Mouse (Mus musculus): ENCODE measurements at regions not wholly inside any gene's neighbourhood (a gene's known extent, or its start where the extent isn't known, plus 50 kb on each side); places are given as distances from the start of the nearest gene placed in this dataset.

- Histone ChIP-seq H3K4me1 (ENCODE audit: control insufficient read depth, insufficient read depth, low read length) (peaks cover 4% of the 10 kb centered on the region), H3K4me3 (ENCODE audit: insufficient read depth, low read length) (no peak overlapping the region), H3K27ac (ENCODE audit: insufficient read depth, low read length) (no peak overlapping the region)
- TF ChIP-seq POLR2A (IDR thresholded peaks at IDR 0.05; ENCODE audit: low read depth, low read length), result no peak
- no peak for TF ChIP-seq CTCF (IDR thresholded peaks at IDR 0.05; ENCODE audit: borderline replicate concordance, insufficient read depth, low read length)
These were observed 139.5 kb upstream of the Tent5a start for GRCm38 (mm10) chr9:85466671-85467070.

GRCm38 (mm10) chr9:85459062-85459805 lies 132.1 kb upstream of the Tent5a start:
- Histone ChIP-seq H3K27ac (ENCODE audit: insufficient read depth, low read length) (no peak overlapping the region), H3K4me1 (ENCODE audit: control insufficient read depth, insufficient read depth, low read length) (no peaks in the 10 kb centered on the region; the same call in 1 of the 2 replicates), H3K4me3 (ENCODE audit: insufficient read depth, low read length) (no peak overlapping the region)
- TF ChIP-seq CTCF (IDR thresholded peaks at IDR 0.05; ENCODE audit: borderline replicate concordance, insufficient read depth, low read length) (no peak), POLR2A (IDR thresholded peaks at IDR 0.05; ENCODE audit: low read depth, low read length) (no peak)

DNA sequence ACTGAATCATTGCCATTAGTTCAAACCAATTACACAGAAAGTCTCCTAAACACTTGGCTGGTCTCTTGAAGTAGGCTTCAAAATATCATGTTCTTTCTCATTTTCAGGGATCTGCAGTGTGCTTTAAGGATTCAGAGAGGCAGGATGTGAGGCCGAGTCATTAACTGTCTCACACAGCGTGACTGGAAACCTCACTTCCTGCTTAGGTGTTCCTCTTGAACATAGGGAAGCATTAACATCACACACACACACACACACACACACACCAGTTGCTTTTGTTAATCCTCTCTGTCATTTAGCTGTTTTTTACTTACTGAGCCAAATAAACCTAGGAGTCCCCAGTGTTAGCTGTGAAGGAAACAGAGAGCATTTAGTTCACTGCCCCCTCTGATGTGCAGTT lies 131.2 kb upstream of the Tent5a start:
- Histone ChIP-seq H3K27ac (ENCODE audit: insufficient read depth, low read length) (no peak overlapping the region), H3K4me3 (ENCODE audit: insufficient read depth, low read length) (no peak overlapping the region), H3K4me1 (ENCODE audit: control insufficient read depth, insufficient read depth, low read length) (no peaks in the 10 kb centered on the region; the same call in 1 of the 2 replicates)
- no peak for TF ChIP-seq CTCF (IDR thresholded peaks at IDR 0.05; ENCODE audit: borderline replicate concordance, insufficient read depth, low read length)
- no peak for TF ChIP-seq POLR2A (IDR thresholded peaks at IDR 0.05; ENCODE audit: low read depth, low read length)

DNA sequence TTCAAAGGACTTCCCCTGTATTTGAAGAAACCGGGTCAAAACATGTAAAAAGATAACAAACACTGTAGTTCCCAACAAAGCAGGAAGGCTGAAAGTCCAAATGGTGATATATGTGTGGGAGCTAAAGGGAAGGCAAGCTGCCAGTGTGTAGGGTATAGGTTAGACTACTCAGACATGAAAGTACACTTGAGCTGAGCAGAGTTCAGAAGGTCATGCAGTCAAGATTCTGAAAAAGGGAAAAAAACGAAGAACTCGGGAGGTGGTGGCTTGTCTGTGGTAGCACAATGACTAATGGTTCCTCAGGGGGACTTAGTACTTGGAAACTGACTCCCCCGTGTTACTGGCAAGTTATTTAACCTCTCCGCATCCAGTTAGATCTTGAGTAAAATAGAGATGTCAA lies 130.3 kb upstream of the Tent5a start:
- TF ChIP-seq POLR2A (IDR thresholded peaks at IDR 0.05; ENCODE audit: low read depth, low read length), result no peak
- no peak for TF ChIP-seq CTCF (IDR thresholded peaks at IDR 0.05; ENCODE audit: borderline replicate concordance, insufficient read depth, low read length)
- Histone ChIP-seq H3K4me1 (ENCODE audit: control insufficient read depth, insufficient read depth, low read length) (no peaks in the 10 kb centered on the region; the same call in 1 of the 2 replicates), H3K27ac (ENCODE audit: insufficient read depth, low read length) (no peak overlapping the region), H3K4me3 (ENCODE audit: insufficient read depth, low read length) (no peak overlapping the region)

DNA sequence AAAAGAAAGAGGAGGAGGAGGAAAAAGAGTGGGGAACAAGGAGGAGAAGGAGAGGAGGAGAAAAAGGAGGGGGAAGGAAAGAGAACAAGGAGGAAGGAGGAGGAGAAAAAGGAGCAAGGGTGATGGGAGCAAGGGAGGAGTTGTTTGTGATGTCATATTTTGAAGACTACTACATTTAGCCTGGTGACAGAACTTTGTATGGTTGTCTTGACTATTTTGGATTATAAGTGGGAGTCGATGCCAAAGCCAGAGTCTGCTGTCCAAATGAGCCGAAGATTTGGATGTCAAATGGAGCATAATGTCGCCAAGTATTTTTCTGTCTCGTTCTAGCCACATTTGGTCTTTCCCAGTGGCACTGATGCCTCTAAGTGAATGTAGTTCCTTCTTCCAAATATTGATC lies 128.2 kb upstream of the Tent5a start:
- Histone ChIP-seq H3K4me1 (ENCODE audit: control insufficient read depth, insufficient read depth, low read length) (peaks cover 3% of the 10 kb centered on the region), H3K4me3 (ENCODE audit: insufficient read depth, low read length) (no peak overlapping the region), H3K27ac (ENCODE audit: insufficient read depth, low read length) (peak overlapping the region; percentile 57; the same call in 1 of the 2 replicates)
- TF ChIP-seq CTCF (IDR thresholded peaks at IDR 0.05; ENCODE audit: borderline replicate concordance, insufficient read depth, low read length), result no peak
- TF ChIP-seq POLR2A (IDR thresholded peaks at IDR 0.05; ENCODE audit: low read depth, low read length), result no peak

- H3K4me3 ChIP-seq (ENCODE audit: insufficient read depth, low read length), result no peak overlapping the region
- H3K4me1 ChIP-seq (ENCODE audit: control insufficient read depth, insufficient read depth, low read length), result peaks cover 3% of the 10 kb centered on the region
- no peak for TF ChIP-seq POLR2A (IDR thresholded peaks at IDR 0.05; ENCODE audit: low read depth, low read length)
- TF ChIP-seq CTCF (IDR thresholded peaks at IDR 0.05; ENCODE audit: borderline replicate concordance, insufficient read depth, low read length), result no peak
- H3K27ac ChIP-seq (ENCODE audit: insufficient read depth, low read length), result no peak overlapping the region
These were observed 125.2 kb upstream of the Tent5a start for GRCm38 (mm10) chr9:85452196-85452857.

DNA sequence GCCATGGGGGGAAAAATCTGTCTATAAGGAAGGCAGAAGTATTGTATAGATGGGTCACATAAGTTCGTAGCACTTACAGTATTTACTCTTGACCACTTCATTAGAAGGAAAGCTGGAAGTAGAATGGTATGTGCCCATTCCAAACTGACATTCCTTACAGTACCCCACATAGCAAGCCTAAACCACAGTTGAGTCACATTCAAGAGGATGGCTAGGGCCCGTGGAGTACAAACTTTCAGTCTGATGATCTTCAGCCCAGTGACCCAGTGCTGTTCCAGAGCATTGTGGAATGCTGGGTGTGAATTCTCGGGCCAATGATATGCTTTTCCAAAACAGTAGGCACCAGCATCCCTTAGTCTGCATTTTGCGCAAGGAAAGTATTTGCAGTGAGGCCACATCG lies 124.2 kb upstream of the Tent5a start:
- H3K27ac ChIP-seq (ENCODE audit: insufficient read depth, low read length), result no peak overlapping the region
- no peak overlapping the region for H3K4me3 ChIP-seq (ENCODE audit: insufficient read depth, low read length)
- peaks cover 3% of the 10 kb centered on the region for H3K4me1 ChIP-seq (ENCODE audit: control insufficient read depth, insufficient read depth, low read length)
- no peak for TF ChIP-seq CTCF (IDR thresholded peaks at IDR 0.05; ENCODE audit: borderline replicate concordance, insufficient read depth, low read length)
- no peak for TF ChIP-seq POLR2A (IDR thresholded peaks at IDR 0.05; ENCODE audit: low read depth, low read length)

DNA sequence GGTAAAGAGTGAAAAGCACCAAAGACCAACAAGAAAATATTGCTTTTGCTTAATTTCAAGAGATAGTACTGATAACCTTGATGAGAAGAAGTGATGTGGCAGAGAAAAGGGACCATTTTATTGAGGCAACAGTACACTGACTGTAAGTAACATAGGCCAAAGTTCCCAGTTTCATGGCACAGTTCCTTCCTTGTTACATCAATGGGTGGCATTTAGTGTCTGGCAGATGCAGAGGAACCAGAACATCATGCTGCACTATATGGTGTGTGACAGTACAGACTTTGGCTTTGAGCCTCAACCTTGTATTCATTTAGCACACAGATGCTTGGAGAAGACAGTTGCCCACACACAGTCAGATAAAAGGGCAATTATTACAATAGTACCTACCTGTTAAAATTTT lies 123.7 kb upstream of the Tent5a start:
- TF ChIP-seq POLR2A (IDR thresholded peaks at IDR 0.05; ENCODE audit: low read depth, low read length) (no peak), CTCF (IDR thresholded peaks at IDR 0.05; ENCODE audit: borderline replicate concordance, insufficient read depth, low read length) (no peak)
- Histone ChIP-seq H3K4me1 (ENCODE audit: control insufficient read depth, insufficient read depth, low read length) (peaks cover 3% of the 10 kb centered on the region), H3K4me3 (ENCODE audit: insufficient read depth, low read length) (no peak overlapping the region), H3K27ac (ENCODE audit: insufficient read depth, low read length) (no peak overlapping the region)

DNA sequence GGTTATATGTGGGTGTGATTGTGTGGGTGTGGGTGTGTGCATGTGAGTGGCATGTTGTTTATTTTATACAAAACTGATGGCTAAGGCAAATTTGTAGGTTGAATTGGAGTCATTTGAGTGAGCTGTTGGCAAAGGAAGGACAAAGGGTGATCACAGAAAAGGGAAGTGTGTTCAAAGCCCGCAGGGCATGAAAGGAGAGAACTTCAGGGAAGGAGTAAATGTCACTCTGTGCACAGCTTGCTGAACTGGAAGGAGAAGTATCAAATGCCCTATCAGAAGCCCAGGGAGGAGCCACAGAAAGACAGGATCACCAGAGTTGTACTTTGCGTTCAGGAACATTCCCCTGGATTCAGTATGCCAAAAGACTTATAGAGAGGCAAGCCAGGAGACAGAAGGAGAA lies 122.3 kb upstream of the Tent5a start:
- Histone ChIP-seq H3K4me1 (ENCODE audit: control insufficient read depth, insufficient read depth, low read length) (peaks cover 3% of the 10 kb centered on the region; the same call in 1 of the 2 replicates), H3K4me3 (ENCODE audit: insufficient read depth, low read length) (no peak overlapping the region), H3K27ac (ENCODE audit: insufficient read depth, low read length) (no peak overlapping the region)
- TF ChIP-seq CTCF (IDR thresholded peaks at IDR 0.05; ENCODE audit: borderline replicate concordance, insufficient read depth, low read length), result no peak
- no peak for TF ChIP-seq POLR2A (IDR thresholded peaks at IDR 0.05; ENCODE audit: low read depth, low read length)

All from embryonic fibroblast, embryonic 13.5 days (primary cell).